Mouse (Mus musculus) thymus, adult 2 months (tissue): ENCODE measurements at regions not wholly inside any gene's neighbourhood (a gene's known extent, or its start where the extent isn't known, plus 50 kb on each side); places are given as distances from the start of the nearest gene placed in this dataset.

Experiments
- CTCF ChIP-seq: fragments of 200-500 bp; IDR thresholded peaks from 2 replicates; pipeline ENCODE4 v1.5.1; 2012; ENCODE audit warnings: mild to moderate bottlenecking, control low read depth, low read length, moderate library complexity, borderline replicate concordance; ENCODE audit not compliant: control insufficient read depth, poor library complexity, insufficient read depth; ENCODE audit errors: extremely low read depth
- POLR2A ChIP-seq: fragments of 200-500 bp; IDR thresholded peaks from 2 replicates; pipeline ENCODE4 v1.6.1; 2012; ENCODE audit warnings: mild to moderate bottlenecking, low read length, control low read depth, moderate library complexity; ENCODE audit not compliant: control insufficient read depth, poor library complexity, insufficient read depth; ENCODE audit errors: extremely low read depth

- TF ChIP-seq CTCF (no peak), POLR2A (no peak)
These were observed 178.3 kb downstream of the Pten start for GRCm38 (mm10) chr19:32935638-32936037.
